Mouse (Mus musculus) embryonic stem cell, embryonic (primary cell): ENCODE data around the gene Polg2.

Experiments used
- CTCF ChIA-PET, 4 experiments: fragments of 300-600 bp in 2 of 4; fragments of 350-600 bp in 2 of 4; sonication (Branson Sonifier 250); formaldehyde crosslinking; loops; one replicate each; lab custom pipeline; 2022; ENCODE audit warnings: inconsistent platforms in 2 of 4; lab: Charles Lee
- POLR2A ChIA-PET, 4 experiments: fragments of 300-600 bp in 2 of 4; fragments of 350-600 bp in 2 of 4; sonication (Branson Sonifier 250); formaldehyde crosslinking; loops; one replicate each; lab custom pipeline; 2022; ENCODE audit warnings: antibody characterized with exemption in 4 of 4, inconsistent platforms in 1 of 4; lab: Charles Lee

Gene Polg2

GRCm38 (mm10) chr11:106814601-106815320, 35.4 kb upstream of the Polg2 start:
- ChIA-PET CTCF (no interaction called here), POLR2A (interaction anchor here in 3 of 4 experiments (0.5 to 4.4 kb wide), 11 partner anchors 9 to 480 kb away, joined by 3 to 22 read pairs (median 3); partner anchors contain the start of genes 1810010H24Rik (in 1 of the 3), Cep95 (in 1 of the 3), Ddx5 (in 1 of the 3) and Polg2 (in 1 of the 3))

- ChIA-PET POLR2A (interaction anchor here in 2 of 4 experiments (0.7 to 4.4 kb wide), 4 partner anchors 11 to 108 kb away, joined by 3 to 22 read pairs (median 7); partner anchors contain the start of genes Cep95 (in 2 of the 2), Ddx5 (in 2 of the 2) and Smurf2 (in 1 of the 2)), CTCF (no interaction called here)
Measured at GRCm38 (mm10) chr11:106812410-106813136, 33.2 kb upstream of the Polg2 start.

GRCm38 (mm10) chr11:106807442-106807841, 28.1 kb upstream of the Polg2 start:
- ChIA-PET CTCF (interaction anchor here in 1 of 4 experiments (0.7 kb wide), 1 partner anchor 123 kb away, joined by 8 read pairs; no protein-coding TSS in a partner anchor), POLR2A (interaction anchor here (0.5 to 5.9 kb wide), 11 partner anchors 8 to 304 kb away, joined by 3 to 48 read pairs (median 7); partner anchors contain the start of genes Cep95 (in 3 of the 4) and Ddx5 (in 3 of the 4))

GRCm38 (mm10) chr11:106802069-106802627, 22.8 kb upstream of the Polg2 start:
- ChIA-PET POLR2A (interaction anchor here in 3 of 4 experiments (0.6 to 8.8 kb wide), 11 partner anchors 9 to 55 kb away, joined by 3 to 82 read pairs (median 5); partner anchors contain the start of genes Cep95 (in 3 of the 3), Ddx5 (in 3 of the 3) and Polg2 (in 1 of the 3)), CTCF (interaction anchor here in 1 of 4 experiments (0.6 kb wide), 1 partner anchor 155 kb away, joined by 5 read pairs; no protein-coding TSS in a partner anchor)

GRCm38 (mm10) chr11:106795679-106796078, 16.3 kb upstream of the Polg2 start:
- POLR2A ChIA-PET, result interaction anchor here in 3 of 4 experiments (0.6 to 8.8 kb wide), 15 partner anchors 8 to 295 kb away, joined by 3 to 82 read pairs (median 4); partner anchors contain the start of genes Cep95 (in 1 of the 3), Ddx5 (in 1 of the 3), Kpna2 (in 1 of the 3) and Smurf2 (in 1 of the 3)
- CTCF ChIA-PET, result interaction anchor here in 2 of 4 experiments (0.6 to 1.2 kb wide), 4 partner anchors 10 to 227 kb away, joined by 3 to 5 read pairs (median 4); no protein-coding TSS in a partner anchor

GRCm38 (mm10) chr11:106793846-106794245, 14.5 kb upstream of the Polg2 start:
- ChIA-PET CTCF (interaction anchor here (0.6 to 1.5 kb wide), 6 partner anchors 12 to 627 kb away, joined by 3 to 7 read pairs (median 5); partner anchors contain the start of gene Kpna2 (in 1 of the 4)), POLR2A (interaction anchor here in 2 of 4 experiments (0.6 to 9.7 kb wide), 7 partner anchors 8 to 201 kb away, joined by 3 to 193 read pairs (median 3); partner anchors contain the start of gene Polg2 (in 1 of the 2))

GRCm38 (mm10) chr11:106789649-106790048, 10.3 kb upstream of the Polg2 start:
- ChIA-PET POLR2A (interaction anchor here (0.6 to 9.7 kb wide), 84 partner anchors 9 to 657 kb away, joined by 3 to 193 read pairs (median 5); partner anchors contain the start of genes Kpna2 (in 4 of the 4), Polg2 (in 3 of the 4), Smurf2 (in 3 of the 4) and 1810010H24Rik (in 1 of the 4)), CTCF (interaction anchor here in 1 of 4 experiments (0.9 kb wide), 1 partner anchor 365 kb away, joined by 4 read pairs; no protein-coding TSS in a partner anchor)

GRCm38 (mm10) chr11:106788775-106789459, 9.6 kb upstream of the Polg2 start, which contains the start of the genes Ddx5 and Cep95:
Gene Ddx5, minus strand, starts transcription at chr11:106789185.
Gene Cep95, plus strand, starts transcription at chr11:106789252.
- POLR2A ChIA-PET, result interaction anchor here (0.6 to 9.7 kb wide), 163 partner anchors 8 to 908 kb away, joined by 3 to 193 read pairs (median 4); partner anchors contain the start of genes Kpna2 (in 4 of the 4), Polg2 (in 4 of the 4), Smurf2 (in 3 of the 4) and Ccdc47 (in 2 of the 4)
- CTCF ChIA-PET, result interaction anchor here in 2 of 4 experiments (0.7 to 0.9 kb wide), 3 partner anchors 47 to 366 kb away, joined by 3 to 4 read pairs (median 4); partner anchors contain the start of gene Kpna2 (in 1 of the 2)

- CTCF ChIA-PET, result interaction anchor here in 1 of 4 experiments (0.9 kb wide), 1 partner anchor 211 kb away, joined by 4 read pairs; the partner anchor contains the start of gene Kpna2
Measured at GRCm38 (mm10) chr11:106788026-106788774, 8.9 kb upstream of the Polg2 start.

GRCm38 (mm10) chr11:106787131-106788025, 8.0 kb upstream of the Polg2 start:
- ChIA-PET CTCF (no interaction called here), POLR2A (interaction anchor here (0.6 to 9.7 kb wide), 143 partner anchors 9 to 759 kb away, joined by 3 to 193 read pairs (median 4); partner anchors contain the start of genes Polg2 (in 4 of the 4), Kpna2 (in 3 of the 4), Smurf2 (in 3 of the 4) and Ccdc47 (in 2 of the 4))

More at GRCm38 (mm10) chr11:106788026-106788774, 8.9 kb upstream of the Polg2 start:
- POLR2A ChIA-PET, result interaction anchor here (0.6 to 9.7 kb wide), 213 partner anchors 9 to 758 kb away, joined by 3 to 193 read pairs (median 4); partner anchors contain the start of genes Kpna2 (in 4 of the 4), Polg2 (in 4 of the 4), Ern1 (in 3 of the 4) and Smurf2 (in 3 of the 4)

GRCm38 (mm10) chr11:106785043-106785442, 5.7 kb upstream of the Polg2 start:
- CTCF ChIA-PET, result no interaction called here
- POLR2A ChIA-PET, result interaction anchor here in 3 of 4 experiments (1.0 to 9.7 kb wide), 7 partner anchors 8 to 284 kb away, joined by 3 to 193 read pairs (median 21); partner anchors contain the start of gene Polg2 (in 2 of the 3)

- POLR2A ChIA-PET, result interaction anchor here in 2 of 4 experiments (1.1 to 1.8 kb wide), 5 partner anchors 60 to 284 kb away, joined by 4 to 6 read pairs (median 4); partner anchors contain the start of gene Kpna2 (in 1 of the 2)
- CTCF ChIA-PET, result no interaction called here
Measured at GRCm38 (mm10) chr11:106784476-106784875, 5.1 kb upstream of the Polg2 start.

GRCm38 (mm10) chr11:106782841-106783764, 3.8 kb upstream of the Polg2 start:
- CTCF ChIA-PET, result no interaction called here
- POLR2A ChIA-PET, result interaction anchor here in 3 of 4 experiments (0.6 to 1.8 kb wide), 12 partner anchors 9 to 282 kb away, joined by 3 to 6 read pairs (median 4); partner anchors contain the start of genes Kpna2 (in 1 of the 3) and Smurf2 (in 1 of the 3)
